Mouse (Mus musculus) hindbrain, embryonic 15.5 days (tissue): ENCODE results near the gene Clca3a1. TPM values are rescaled to one million over a fixed set of nuclear protein-coding genes. Genes with fewer than 3 reads are reported as not detected.

Experiments
- ATAC-seq: fragments of 200-750 bp; cut with Nextera tagmentation; 2 replicates; pipeline ENCODE4 v1.8.0; 2017; ENCODE audit warnings: low read depth, moderate number of reproducible peaks, moderate TSS enrichment; ENCODE audit not compliant: low FRiP score
- H3K27ac ChIP-seq: fragments of 300-500 bp; sonication (generic); replicated peaks from 2 replicates; pipeline ENCODE4 v1.5.1; 2015; ENCODE audit warnings: mild to moderate bottlenecking, inconsistent platforms
- H3K27me3 ChIP-seq: fragments of 300-500 bp; sonication (generic); 2 replicates; pipeline ENCODE4 v1.6.1; 2015; ENCODE audit warnings: control low read depth, inconsistent platforms
- H3K36me3 ChIP-seq: fragments of 300-500 bp; sonication (generic); 2 replicates; pipeline ENCODE4 v1.6.1; 2015; ENCODE audit warnings: control low read depth, inconsistent platforms
- H3K4me1 ChIP-seq: fragments of 300-500 bp; sonication (generic); replicated peaks from 2 replicates; pipeline ENCODE4 v1.6.1; 2015; ENCODE audit warnings: control low read depth, inconsistent platforms
- H3K4me2 ChIP-seq: fragments of 300-500 bp; sonication (generic); 2 replicates; pipeline ENCODE4 v1.6.1; 2015; ENCODE audit warnings: moderate library complexity, mild to moderate bottlenecking, inconsistent platforms
- H3K4me3 ChIP-seq: fragments of 300-500 bp; sonication (generic); 2 replicates; pipeline ENCODE4 v1.5.1; 2015; ENCODE audit warnings: mild to moderate bottlenecking, inconsistent platforms
- H3K9ac ChIP-seq: fragments of 300-500 bp; sonication (generic); 2 replicates; pipeline ENCODE4 v1.6.1; 2015; ENCODE audit warnings: inconsistent platforms
- H3K9me3 ChIP-seq: fragments of 300-500 bp; sonication (generic); 2 replicates; pipeline ENCODE4 v1.6.1; 2016; ENCODE audit warnings: control low read depth, inconsistent platforms
- WGBS: fragments of 180-500 bp; shearing (Covaris S2); methylation state at CpG from one replicate; pipeline ENCODE4 v1.1.7; 2015; 5-methylcytosine and 5-hydroxymethylcytosine counted together
- polyA plus RNA-seq: library from polyadenylated mRNA; unstranded; fragments of >200 nt; fragmentation: Nextera tagmentation; extraction: Ambion mirVana; gene quantifications from 2 replicates; pipeline ENCODE4 v1.2.1, GENCODE M21; 2015

Clca3a1 gene
- polyA plus RNA-seq, 1 experiment from 2014 or later = 0.13 TPM

- WGBS = 79% methylated on average over 3 of the region's 3 CpGs
- H3K36me3 ChIP-seq = peaks cover under 1% of the 10 kb centered on the region
- peaks cover 41% of the 10 kb centered on the region for H3K4me1 ChIP-seq
- H3K9ac ChIP-seq = no peak overlapping the region
- no peak overlapping the region for H3K4me3 ChIP-seq
- H3K27ac ChIP-seq = no peak overlapping the region
- H3K9me3 ChIP-seq = no peaks in the 10 kb centered on the region
- no peak for ATAC-seq
- no peaks in the 10 kb centered on the region for H3K27me3 ChIP-seq
- peak overlapping the region; percentile 82 for H3K4me2 ChIP-seq
Observed at GRCm38 (mm10) chr3:144717121-144717520, 43.7 kb downstream of the Clca3a1 start.

- peaks cover 11% of the 10 kb centered on the region for H3K36me3 ChIP-seq
- 61% methylated on average over 9 of the region's 9 CpGs for WGBS
- no peak overlapping the region for H3K9ac ChIP-seq
- H3K4me1 ChIP-seq = peaks cover 40% of the 10 kb centered on the region
- H3K27ac ChIP-seq = no peak overlapping the region
- no peaks in the 10 kb centered on the region for H3K9me3 ChIP-seq
- H3K27me3 ChIP-seq = no peaks in the 10 kb centered on the region
- no peak overlapping the region for H3K4me3 ChIP-seq
- H3K4me2 ChIP-seq = no peak overlapping the region
- no peak for ATAC-seq
Observed at GRCm38 (mm10) chr3:144715901-144716300, 44.9 kb downstream of the Clca3a1 start.

GRCm38 (mm10) chr3:144715033-144715432 is 45.7 kb downstream of the Clca3a1 start:
- 62% methylated on average over 7 of the region's 7 CpGs for WGBS
- Histone ChIP-seq H3K9ac (no peak overlapping the region), H3K4me2 (no peak overlapping the region), H3K4me1 (peaks cover 37% of the 10 kb centered on the region), H3K27me3 (no peaks in the 10 kb centered on the region), H3K9me3 (no peaks in the 10 kb centered on the region), H3K36me3 (peaks cover 11% of the 10 kb centered on the region), H3K27ac (no peak overlapping the region), H3K4me3 (no peak overlapping the region)
- no peak for ATAC-seq

GRCm38 (mm10) chr3:144714606-144715005 is 46.2 kb downstream of the Clca3a1 start:
- Histone ChIP-seq H3K36me3 (peaks cover 11% of the 10 kb centered on the region), H3K27ac (no peak overlapping the region), H3K4me2 (no peak overlapping the region), H3K4me3 (no peak overlapping the region), H3K9me3 (no peaks in the 10 kb centered on the region), H3K27me3 (no peaks in the 10 kb centered on the region), H3K9ac (no peak overlapping the region), H3K4me1 (peaks cover 37% of the 10 kb centered on the region)
- 81% methylated on average over 8 of the region's 8 CpGs for WGBS
- ATAC-seq = no peak

GRCm38 (mm10) chr3:144714126-144714525 is 46.7 kb downstream of the Clca3a1 start:
- no peak overlapping the region for H3K4me3 ChIP-seq
- WGBS = 75% methylated on average over 7 of the region's 7 CpGs
- H3K27ac ChIP-seq = no peak overlapping the region
- peaks cover 35% of the 10 kb centered on the region for H3K4me1 ChIP-seq
- no peaks in the 10 kb centered on the region for H3K9me3 ChIP-seq
- no peak overlapping the region for H3K9ac ChIP-seq
- ATAC-seq = no peak
- H3K4me2 ChIP-seq = no peak overlapping the region
- no peaks in the 10 kb centered on the region for H3K27me3 ChIP-seq
- peaks cover 13% of the 10 kb centered on the region for H3K36me3 ChIP-seq

GRCm38 (mm10) chr3:144711607-144712206 is 49.1 kb downstream of the Clca3a1 start:
- WGBS = 76% methylated on average over 6 of the region's 6 CpGs
- H3K9me3 ChIP-seq = no peaks in the 10 kb centered on the region
- ATAC-seq = 0 out of 2 replicates have a peak, but pooled peaks have one; percentile 42
- no peak overlapping the region for H3K9ac ChIP-seq
- H3K4me1 ChIP-seq = peaks cover 14% of the 10 kb centered on the region
- no peaks in the 10 kb centered on the region for H3K27me3 ChIP-seq
- H3K36me3 ChIP-seq = peaks cover 26% of the 10 kb centered on the region
- no peak overlapping the region for H3K27ac ChIP-seq
- no peak overlapping the region for H3K4me3 ChIP-seq
- H3K4me2 ChIP-seq = no peak overlapping the region

GRCm38 (mm10) chr3:144708612-144709011 is 52.2 kb downstream of the Clca3a1 start:
- peaks cover 34% of the 10 kb centered on the region for H3K36me3 ChIP-seq
- H3K9ac ChIP-seq = no peak overlapping the region
- H3K9me3 ChIP-seq = no peaks in the 10 kb centered on the region
- H3K27ac ChIP-seq = no peak overlapping the region
- H3K4me2 ChIP-seq = no peak overlapping the region
- H3K27me3 ChIP-seq = no peaks in the 10 kb centered on the region
- WGBS = 92% methylated on average over 5 of the region's 5 CpGs
- ATAC-seq = no peak
- no peaks in the 10 kb centered on the region for H3K4me1 ChIP-seq
- H3K4me3 ChIP-seq = no peak overlapping the region

- no peak overlapping the region for H3K4me2 ChIP-seq
- H3K36me3 ChIP-seq = peaks cover 42% of the 10 kb centered on the region
- H3K4me1 ChIP-seq = no peaks in the 10 kb centered on the region
- no peak for ATAC-seq
- H3K27me3 ChIP-seq = no peaks in the 10 kb centered on the region
- 88% methylated on average over 6 of the region's 6 CpGs for WGBS
- H3K9me3 ChIP-seq = no peaks in the 10 kb centered on the region
- H3K4me3 ChIP-seq = no peak overlapping the region
- H3K9ac ChIP-seq = no peak overlapping the region
- no peak overlapping the region for H3K27ac ChIP-seq
Observed at GRCm38 (mm10) chr3:144703959-144704358, 56.8 kb downstream of the Clca3a1 start.

- H3K4me2 ChIP-seq = no peak overlapping the region
- no peaks in the 10 kb centered on the region for H3K27me3 ChIP-seq
- no peak overlapping the region for H3K9ac ChIP-seq
- peaks cover 66% of the 10 kb centered on the region for H3K36me3 ChIP-seq
- no peak overlapping the region for H3K27ac ChIP-seq
- no peaks in the 10 kb centered on the region for H3K4me1 ChIP-seq
- no peak overlapping the region for H3K4me3 ChIP-seq
- WGBS = 88% methylated on average over 5 of the region's 5 CpGs
- ATAC-seq = no peak
- H3K9me3 ChIP-seq = no peaks in the 10 kb centered on the region
Observed at GRCm38 (mm10) chr3:144698790-144699433, 61.9 kb downstream of the Clca3a1 start.

- H3K36me3 ChIP-seq = peaks cover 64% of the 10 kb centered on the region
Observed at GRCm38 (mm10) chr3:144697942-144698341, 62.8 kb downstream of the Clca3a1 start.

GRCm38 (mm10) chr3:144697154-144697553 is 63.6 kb downstream of the Clca3a1 start:
- no peak for ATAC-seq
- 78% methylated on average over 5 of the region's 5 CpGs for WGBS

More at GRCm38 (mm10) chr3:144697942-144698341, 62.8 kb downstream of the Clca3a1 start:
- Histone ChIP-seq H3K4me3 (no peak overlapping the region), H3K9me3 (no peaks in the 10 kb centered on the region), H3K27ac (no peak overlapping the region), H3K4me2 (no peak overlapping the region), H3K9ac (no peak overlapping the region), H3K4me1 (no peaks in the 10 kb centered on the region), H3K27me3 (no peaks in the 10 kb centered on the region)
- no peak for ATAC-seq
- WGBS = 90% methylated on average over 3 of the region's 3 CpGs

GRCm38 (mm10) chr3:144694941-144695340 is 65.8 kb downstream of the Clca3a1 start:
- WGBS = 92% methylated on average over 7 of the region's 7 CpGs
- no peak for ATAC-seq
- peaks cover 66% of the 10 kb centered on the region for H3K36me3 ChIP-seq

More at GRCm38 (mm10) chr3:144697154-144697553, 63.6 kb downstream of the Clca3a1 start:
- H3K36me3 ChIP-seq = peaks cover 63% of the 10 kb centered on the region
- no peaks in the 10 kb centered on the region for H3K9me3 ChIP-seq
- no peak overlapping the region for H3K4me3 ChIP-seq
- no peak overlapping the region for H3K4me2 ChIP-seq
- H3K4me1 ChIP-seq = no peaks in the 10 kb centered on the region
- H3K27me3 ChIP-seq = no peaks in the 10 kb centered on the region
- H3K27ac ChIP-seq = no peak overlapping the region
- no peak overlapping the region for H3K9ac ChIP-seq

More at GRCm38 (mm10) chr3:144694941-144695340, 65.8 kb downstream of the Clca3a1 start:
- H3K4me2 ChIP-seq = no peak overlapping the region
- no peaks in the 10 kb centered on the region for H3K4me1 ChIP-seq
- no peaks in the 10 kb centered on the region for H3K27me3 ChIP-seq
- no peaks in the 10 kb centered on the region for H3K9me3 ChIP-seq
- no peak overlapping the region for H3K4me3 ChIP-seq
- no peak overlapping the region for H3K9ac ChIP-seq
- H3K27ac ChIP-seq = no peak overlapping the region
